Mouse (Mus musculus) left cerebral cortex, adult 2 months (tissue): ENCODE results near the gene Vsir. TPM values are rescaled to one million over a fixed set of nuclear protein-coding genes. Genes with fewer than 3 reads are reported as not detected.

Experiments used
- DNase-seq, 2 experiments: peaks; one replicate each; pipeline ENCODE4 v3.0.0; 2021 to 2022; ENCODE audit warnings: low spot score in 2 of 2, mixed read lengths in 1 of 2; ENCODE audit errors: extremely low spot score in 1 of 2
- H3K27ac ChIP-seq: fragments of 200-600 bp; 2 replicates; pipeline ENCODE4 v1.8.1; 2022
- H3K4me3 ChIP-seq: fragments of 200-600 bp; 2 replicates; pipeline ENCODE4 v1.8.1; 2022
- CTCF ChIP-seq: fragments of 200-600 bp; IDR thresholded peaks from 2 replicates; pipeline ENCODE4 v1.8.1; 2022; ENCODE audit warnings: antibody characterized with exemption, mild to moderate bottlenecking, moderate library complexity
- intact Hi-C: fragments of 180-260 bp; cut with DNase I; formaldehyde crosslinking; loops from one replicate; pipeline ENCODE4 v1.15.1; 2025
- total RNA-seq, 2 experiments: library from RNA; stranded (reverse); gene quantifications; 2 replicates each; pipeline ENCODE4 v1.2.3; 2021

The Vsir gene
- total RNA-seq, 2 experiments from 2014 or later: 19.7 to 26.7 TPM

GRCm38 (mm10) chr10:60344111-60344510 is 2.5 kb upstream of the Vsir start:
- intact Hi-C loops: no loop called here
- H3K27ac ChIP-seq: no peak overlapping the region
- H3K4me3 ChIP-seq: no peak overlapping the region
- no peak for DNase-seq
- no peak for TF ChIP-seq CTCF

GRCm38 (mm10) chr10:60346056-60346455 is 595 bp upstream of the Vsir start:
- DNase-seq: no peak
- Histone ChIP-seq H3K4me3 (no peak overlapping the region), H3K27ac (no peak overlapping the region)
- intact Hi-C loops: loop anchor here (2.0 kb wide), 1 partner anchor 61 kb away; no protein-coding TSS in a partner anchor
- no peak for TF ChIP-seq CTCF

- H3K27ac ChIP-seq: peak overlapping the region; percentile 69; the same call in 1 of the 2 replicates
- intact Hi-C loops: loop anchor here (2.0 kb wide), 1 partner anchor 59 kb away; no protein-coding TSS in a partner anchor
- H3K4me3 ChIP-seq: peak overlapping the region; percentile 38
- no peak for DNase-seq
- no peak for TF ChIP-seq CTCF
Measured at GRCm38 (mm10) chr10:60347768-60348610, 1.3 kb downstream of the Vsir start.

GRCm38 (mm10) chr10:60349056-60349455 is 2.4 kb downstream of the Vsir start:
- DNase-seq: no peak
- intact Hi-C loops: no loop called here
- H3K4me3 ChIP-seq: no peak overlapping the region
- TF ChIP-seq CTCF: no peak
- peak overlapping the region; percentile 69; the same call in 1 of the 2 replicates for H3K27ac ChIP-seq

- no peak for DNase-seq
- Histone ChIP-seq H3K27ac (no peak overlapping the region), H3K4me3 (no peak overlapping the region)
- intact Hi-C loops: no loop called here
- no peak for TF ChIP-seq CTCF
Measured at GRCm38 (mm10) chr10:60349644-60350043, 3.0 kb downstream of the Vsir start.

GRCm38 (mm10) chr10:60350077-60350804 is 3.6 kb downstream of the Vsir start:
- intact Hi-C loops: no loop called here
- no peak for TF ChIP-seq CTCF
- H3K27ac ChIP-seq: no peak overlapping the region

GRCm38 (mm10) chr10:60350805-60351167 is 4.1 kb downstream of the Vsir start:
- Histone ChIP-seq H3K27ac (no peak overlapping the region), H3K4me3 (peak overlapping the region; percentile 34)
- no peak for TF ChIP-seq CTCF
- peak; percentile 64 to 77 for DNase-seq
- intact Hi-C loops: no loop called here

More at GRCm38 (mm10) chr10:60350077-60350804, 3.6 kb downstream of the Vsir start:
- peak overlapping the region; percentile 34 for H3K4me3 ChIP-seq
- no peak for DNase-seq

GRCm38 (mm10) chr10:60351248-60351647 is 4.6 kb downstream of the Vsir start:
- Histone ChIP-seq H3K27ac (no peak overlapping the region), H3K4me3 (no peak overlapping the region)
- DNase-seq: no peak
- intact Hi-C loops: no loop called here
- no peak for TF ChIP-seq CTCF

- Histone ChIP-seq H3K27ac (no peak overlapping the region), H3K4me3 (no peak overlapping the region)
- intact Hi-C loops: no loop called here
- no peak for DNase-seq
- TF ChIP-seq CTCF: no peak
Measured at GRCm38 (mm10) chr10:60351761-60352455, 5.3 kb downstream of the Vsir start.

- Histone ChIP-seq H3K4me3 (no peak overlapping the region), H3K27ac (no peak overlapping the region)
- intact Hi-C loops: no loop called here
- no peak for TF ChIP-seq CTCF
- no peak for DNase-seq
Measured at GRCm38 (mm10) chr10:60353241-60354002, 6.8 kb downstream of the Vsir start.

GRCm38 (mm10) chr10:60354003-60354325 is 7.3 kb downstream of the Vsir start:
- TF ChIP-seq CTCF: no peak
- no peak for DNase-seq
- no peak overlapping the region for H3K4me3 ChIP-seq
- intact Hi-C loops: no loop called here
- H3K27ac ChIP-seq: no peak overlapping the region
